Mouse (Mus musculus) midbrain, embryonic 10.5 days (tissue): ENCODE results near the gene Vav3. TPM values are rescaled to one million over a fixed set of nuclear protein-coding genes. Genes with fewer than 3 reads are reported as not detected.

Experiments
- DNase-seq: peaks from one replicate; pipeline ENCODE4 v3.0.0-alpha.2; 2017; ENCODE audit warnings: low spot score
- H3K27ac ChIP-seq: fragments of 300-500 bp; sonication (generic); replicated peaks from 2 replicates; pipeline ENCODE4 v1.5.1; 2016; ENCODE audit warnings: mild to moderate bottlenecking
- H3K27me3 ChIP-seq: fragments of 300-500 bp; sonication (generic); 2 replicates; pipeline ENCODE4 v1.6.1; 2016; ENCODE audit warnings: low read depth, mild to moderate bottlenecking; ENCODE audit not compliant: poor library complexity, severe bottlenecking
- H3K36me3 ChIP-seq: fragments of 300-500 bp; sonication (generic); 2 replicates; pipeline ENCODE4 v1.6.1; 2016; ENCODE audit warnings: mild to moderate bottlenecking, moderate library complexity
- H3K4me1 ChIP-seq: fragments of 300-500 bp; sonication (generic); 2 replicates; pipeline ENCODE4 v1.6.1; 2016
- H3K4me3 ChIP-seq: fragments of 300-500 bp; sonication (generic); 2 replicates; pipeline ENCODE4 v1.5.1; 2016; ENCODE audit warnings: mild to moderate bottlenecking, moderate library complexity
- H3K9me3 ChIP-seq: fragments of 300-500 bp; sonication (generic); replicated peaks from 2 replicates; pipeline ENCODE4 v1.6.1; 2016; ENCODE audit warnings: mild to moderate bottlenecking
- WGBS: fragments of 180-500 bp; shearing (Covaris S2); methylation state at CpG from one replicate; pipeline ENCODE4 v1.1.7; 2016; 5-methylcytosine and 5-hydroxymethylcytosine counted together
- polyA plus RNA-seq: library from polyadenylated mRNA; unstranded; fragments of >200 nt; fragmentation: Nextera tagmentation; extraction: Ambion mirVana; gene quantifications from 2 replicates; pipeline ENCODE4 v1.2.1, GENCODE M21; 2016

The Vav3 gene
- polyA plus RNA-seq, 1 experiment from 2014 or later: 8.4 TPM

DNA sequence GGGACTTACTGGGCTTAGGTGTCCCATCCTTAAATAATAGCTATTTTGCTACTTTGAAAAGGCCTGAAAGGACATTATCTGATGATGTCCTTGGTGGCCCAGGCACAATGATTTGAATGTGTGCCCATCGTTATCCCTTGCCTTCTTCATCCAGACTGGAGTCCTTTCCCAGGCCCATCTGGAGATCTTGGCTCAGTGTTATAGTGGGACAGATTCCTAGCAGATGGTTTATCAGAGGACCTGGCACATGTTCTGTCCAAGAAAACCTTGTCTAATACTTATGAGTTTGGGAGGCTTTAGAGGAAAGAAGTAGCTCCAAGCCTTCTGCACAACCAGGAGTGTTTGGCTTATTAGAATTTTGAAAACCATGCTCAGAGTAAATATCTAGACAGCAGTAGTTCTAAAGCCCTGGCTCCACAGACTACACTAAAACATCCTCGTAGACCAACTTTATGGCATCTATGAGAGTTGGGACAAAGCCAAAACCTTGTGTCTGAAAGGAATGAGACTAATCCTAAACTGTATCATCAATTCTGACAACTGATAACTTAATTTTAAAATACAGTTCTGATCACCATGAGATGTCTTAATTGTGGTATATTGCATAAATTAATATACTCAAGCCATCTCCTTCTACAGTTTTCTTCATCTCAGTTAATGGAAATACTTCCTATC lies 367.5 kb downstream of the Vav3 start:
- Histone ChIP-seq H3K27ac (no peak overlapping the region), H3K27me3 (no peaks in the 10 kb centered on the region), H3K36me3 (no peaks in the 10 kb centered on the region), H3K4me1 (no peaks in the 10 kb centered on the region), H3K4me3 (no peak overlapping the region), H3K9me3 (no peaks in the 10 kb centered on the region)
- WGBS: 83% methylated on average over 2 of the region's 2 CpGs
- no peak for DNase-seq

DNA sequence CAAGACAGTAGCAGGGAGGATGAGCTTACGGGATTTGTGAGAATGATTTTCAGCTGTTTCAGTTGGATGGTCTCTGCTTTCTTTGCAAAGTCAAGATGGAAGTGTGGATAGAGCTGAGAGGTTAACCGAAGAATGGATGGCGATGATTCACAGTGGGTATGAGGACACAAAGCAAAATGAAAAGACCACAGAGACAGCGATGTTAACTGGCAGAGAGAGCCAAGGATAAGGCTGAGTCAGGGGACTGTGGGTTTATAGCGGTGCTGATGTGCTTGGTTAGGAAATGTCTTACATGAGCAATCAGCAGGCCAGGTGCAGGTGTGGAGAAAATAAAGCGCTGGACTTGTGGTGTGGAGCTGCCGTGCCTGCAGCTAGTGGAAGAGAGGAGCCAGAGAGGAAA lies 371.3 kb downstream of the Vav3 start:
- no peak overlapping the region for H3K4me3 ChIP-seq
- no peaks in the 10 kb centered on the region for H3K9me3 ChIP-seq
- no peaks in the 10 kb centered on the region for H3K36me3 ChIP-seq
- no peak overlapping the region for H3K27ac ChIP-seq
- no peaks in the 10 kb centered on the region for H3K27me3 ChIP-seq
- WGBS: 90% methylated on average over 7 of the region's 7 CpGs
- no peaks in the 10 kb centered on the region for H3K4me1 ChIP-seq
- no peak for DNase-seq

DNA sequence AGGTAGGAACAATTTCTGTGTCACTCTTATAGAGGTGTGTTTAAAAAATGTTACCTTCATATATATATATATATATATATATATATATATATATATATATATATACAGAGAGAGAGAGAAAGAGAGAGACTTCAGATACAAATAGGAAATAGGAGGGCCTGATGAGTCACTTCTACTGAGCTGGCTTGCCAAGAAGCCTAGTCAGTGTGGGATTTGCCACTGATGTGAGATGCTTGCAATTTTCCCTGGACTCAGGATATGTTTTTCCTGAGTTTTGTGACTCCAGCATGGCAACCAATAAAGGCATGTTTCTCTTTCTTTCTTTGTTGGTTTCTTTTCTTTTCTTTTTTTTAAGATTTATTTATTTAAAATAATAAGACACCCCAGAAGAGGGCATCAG lies 374.0 kb downstream of the Vav3 start:
- no peaks in the 10 kb centered on the region for H3K27me3 ChIP-seq
- H3K9me3 ChIP-seq: no peaks in the 10 kb centered on the region
- H3K4me3 ChIP-seq: no peak overlapping the region
- no peak overlapping the region for H3K27ac ChIP-seq
- DNase-seq: no peak
- no peaks in the 10 kb centered on the region for H3K36me3 ChIP-seq
- H3K4me1 ChIP-seq: no peaks in the 10 kb centered on the region

DNA sequence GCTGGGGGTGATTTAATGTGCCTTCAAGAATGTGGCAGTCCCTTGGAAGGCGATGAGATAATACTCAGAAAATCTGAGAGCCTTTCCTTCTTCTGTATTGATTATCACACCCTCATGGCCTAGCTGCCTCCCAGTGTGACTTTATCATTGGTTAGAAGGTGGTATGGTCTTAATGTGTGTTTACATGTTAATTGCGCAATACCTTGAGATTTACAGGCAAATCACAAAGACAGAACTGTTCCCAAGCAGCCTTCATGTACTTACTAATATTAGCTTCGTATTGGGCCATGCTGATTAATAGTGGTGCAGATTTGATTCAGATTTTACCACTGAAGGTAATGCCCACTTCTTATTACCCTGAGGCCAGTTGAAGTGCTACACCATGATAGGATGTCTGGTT lies 381.3 kb downstream of the Vav3 start:
- no peaks in the 10 kb centered on the region for H3K4me1 ChIP-seq
- H3K27ac ChIP-seq: no peak overlapping the region
- 92% methylated on average over 3 of the region's 3 CpGs for WGBS
- no peak overlapping the region for H3K4me3 ChIP-seq
- no peaks in the 10 kb centered on the region for H3K9me3 ChIP-seq
- no peaks in the 10 kb centered on the region for H3K36me3 ChIP-seq
- no peak for DNase-seq
- H3K27me3 ChIP-seq: no peaks in the 10 kb centered on the region

DNA sequence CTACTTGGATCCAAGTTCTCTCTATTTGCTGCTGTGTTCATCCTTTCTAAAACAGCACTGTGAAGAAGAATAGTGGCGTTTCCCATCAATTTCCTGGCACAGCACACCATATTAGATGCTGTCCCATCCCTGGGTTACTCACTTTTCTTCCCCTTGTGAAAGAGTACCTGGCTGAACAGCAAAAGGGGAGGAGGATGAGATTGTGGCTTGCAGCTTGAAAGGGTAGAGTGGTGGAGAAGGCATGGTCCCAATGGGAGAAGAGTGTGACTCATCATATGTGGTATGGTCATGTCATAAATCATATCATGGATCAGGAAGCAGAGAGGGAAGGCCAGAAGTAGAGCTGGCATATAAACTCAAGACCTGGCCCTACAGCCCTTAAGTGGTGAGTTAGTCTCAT lies 386.3 kb downstream of the Vav3 start:
- no peaks in the 10 kb centered on the region for H3K36me3 ChIP-seq
- no peak overlapping the region for H3K27ac ChIP-seq
- H3K9me3 ChIP-seq: no peaks in the 10 kb centered on the region
- no peak for DNase-seq
- H3K27me3 ChIP-seq: no peaks in the 10 kb centered on the region
- WGBS: 85% methylated on average over 1 of the region's 1 CpGs
- H3K4me3 ChIP-seq: no peak overlapping the region
- peaks cover 5% of the 10 kb centered on the region; the same call in 1 of the 2 replicates for H3K4me1 ChIP-seq

- no peaks in the 10 kb centered on the region for H3K9me3 ChIP-seq
- H3K27me3 ChIP-seq: no peaks in the 10 kb centered on the region
- 70% methylated on average over 5 of the region's 5 CpGs for WGBS
- DNase-seq: no peak
- no peak overlapping the region for H3K27ac ChIP-seq
- peaks cover 10% of the 10 kb centered on the region; the same call in 1 of the 2 replicates for H3K4me1 ChIP-seq
- H3K36me3 ChIP-seq: no peaks in the 10 kb centered on the region
- no peak overlapping the region for H3K4me3 ChIP-seq
Measured at GRCm38 (mm10) chr3:109731592-109732230, 391.3 kb downstream of the Vav3 start.

GRCm38 (mm10) chr3:109732327-109733182 lies 392.1 kb downstream of the Vav3 start:
- no peak overlapping the region for H3K27ac ChIP-seq
- H3K27me3 ChIP-seq: no peaks in the 10 kb centered on the region
- no peak for DNase-seq
- no peak overlapping the region for H3K4me3 ChIP-seq
- H3K9me3 ChIP-seq: no peaks in the 10 kb centered on the region
- H3K36me3 ChIP-seq: no peaks in the 10 kb centered on the region
- peaks cover 10% of the 10 kb centered on the region; the same call in 1 of the 2 replicates for H3K4me1 ChIP-seq
- WGBS: 66% methylated on average over 10 of the region's 10 CpGs

Other genes with a start within 250 kb of the Vav3 start
- 30.0 and 32.3 TPM in 2 replicates for gene Slc25a24, start 217.5 kb upstream of the Vav3 start, polyA plus RNA-seq